Mouse (Mus musculus): Measurements from ENCODE around the gene Gm14401. TPM values are rescaled to one million over a fixed set of nuclear protein-coding genes. Genes with fewer than 3 reads are reported as not detected.

The Gm14401 gene
- polyA plus RNA-seq (2014; fragmentation: Illumina TruSeq; extraction: RNeasy Lipid Tissue Mini Kit (QIAGEN cat#74804); ENCODE audit: insufficient read depth, low read depth, low replicate concordance) = not detected

DNA sequence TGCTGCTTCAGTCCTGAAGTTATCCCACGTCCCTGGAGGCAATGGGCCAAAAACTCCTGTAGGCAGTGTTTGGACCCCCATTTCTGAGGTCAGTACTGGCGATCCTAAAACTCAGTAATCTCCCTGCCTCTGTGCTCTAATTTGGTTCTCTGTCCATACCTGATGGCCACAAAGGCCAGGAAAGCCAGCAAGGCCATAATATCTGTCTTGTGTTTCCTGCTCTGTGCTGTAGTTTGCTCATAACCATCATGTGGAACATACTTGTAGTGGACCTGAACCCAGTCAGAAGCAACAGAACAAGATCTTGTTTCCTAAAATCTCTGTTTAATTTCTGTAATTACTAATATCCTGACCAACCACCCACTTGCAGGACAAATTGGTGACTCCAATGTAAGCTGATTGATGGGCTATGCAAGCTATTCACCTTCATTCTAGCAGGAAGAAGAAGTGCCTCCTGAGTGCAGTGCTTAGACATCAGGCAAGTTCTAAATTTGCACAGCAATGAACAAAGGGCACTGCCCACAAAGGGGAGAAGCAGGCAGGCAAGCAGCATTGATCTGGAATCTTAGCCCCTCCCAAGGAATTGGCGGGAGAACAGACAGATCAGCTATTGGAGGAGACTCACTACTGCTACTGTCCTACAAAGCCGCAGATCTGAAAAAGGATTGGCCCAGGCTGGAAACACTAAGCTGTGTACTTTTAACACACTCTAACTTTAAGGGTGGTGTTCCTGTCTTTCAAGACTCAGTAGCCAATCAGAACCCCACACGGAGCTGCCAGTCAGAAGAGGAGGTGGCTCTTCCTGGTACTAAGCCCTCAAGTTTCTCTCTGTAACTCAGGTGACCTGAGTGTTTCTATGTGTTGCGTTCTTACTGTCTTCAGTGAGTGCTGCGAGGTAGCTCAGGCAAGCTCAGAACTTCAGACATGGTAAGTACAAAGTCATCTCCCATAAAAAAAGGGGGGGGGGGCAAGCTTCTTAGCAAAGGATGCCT, at the start of gene Gm14401:
TSS of gene Gm14401 (plus strand) at position 889 of the 992 bp plus-strand sequence.

Other genes with a start within 250 kb of the Gm14401 start
- not detected for gene Gm14408, start 243.2 kb upstream of the Gm14401 start, polyA plus RNA-seq (2014; fragmentation: Illumina TruSeq; extraction: RNeasy Lipid Tissue Mini Kit (QIAGEN cat#74804); ENCODE audit: insufficient read depth, low read depth, low replicate concordance)
- 2.0 TPM for gene Gm14296, start 146.5 kb upstream of the Gm14401 start, polyA plus RNA-seq (2014; fragmentation: Illumina TruSeq; extraction: RNeasy Lipid Tissue Mini Kit (QIAGEN cat#74804); ENCODE audit: insufficient read depth, low read depth, low replicate concordance)
- 3.8 TPM for gene Gm14419, start 73.4 kb upstream of the Gm14401 start, polyA plus RNA-seq (2014; fragmentation: Illumina TruSeq; extraction: RNeasy Lipid Tissue Mini Kit (QIAGEN cat#74804); ENCODE audit: insufficient read depth, low read depth, low replicate concordance)
- gene Gm14410, start 132.1 kb downstream of the Gm14401 start, polyA plus RNA-seq (2014; fragmentation: Illumina TruSeq; extraction: RNeasy Lipid Tissue Mini Kit (QIAGEN cat#74804); ENCODE audit: insufficient read depth, low read depth, low replicate concordance) = 9.6 TPM
- not detected for gene Gm14409, start 192.7 kb downstream of the Gm14401 start, polyA plus RNA-seq (2014; fragmentation: Illumina TruSeq; extraction: RNeasy Lipid Tissue Mini Kit (QIAGEN cat#74804); ENCODE audit: insufficient read depth, low read depth, low replicate concordance)
- gene Gm14412, start 250.0 kb downstream of the Gm14401 start, polyA plus RNA-seq (2014; fragmentation: Illumina TruSeq; extraction: RNeasy Lipid Tissue Mini Kit (QIAGEN cat#74804); ENCODE audit: insufficient read depth, low read depth, low replicate concordance) = 0.29 TPM

All from lung, adult 10 weeks (tissue).